Mouse (Mus musculus): Measurements from ENCODE around the gene Armc7. TPM values are rescaled to one million over a fixed set of nuclear protein-coding genes. Genes with fewer than 3 reads are reported as not detected.
"Not testable (repeated sequence)": the region's sequence is repeated elsewhere in the genome, so short reads cannot be mapped to it uniquely, and the experiment has no call there.

Armc7 gene
- total and polyA plus RNA-seq, 3 experiments, result 6.3 to 17.1 (median 11.5) TPM

DNA sequence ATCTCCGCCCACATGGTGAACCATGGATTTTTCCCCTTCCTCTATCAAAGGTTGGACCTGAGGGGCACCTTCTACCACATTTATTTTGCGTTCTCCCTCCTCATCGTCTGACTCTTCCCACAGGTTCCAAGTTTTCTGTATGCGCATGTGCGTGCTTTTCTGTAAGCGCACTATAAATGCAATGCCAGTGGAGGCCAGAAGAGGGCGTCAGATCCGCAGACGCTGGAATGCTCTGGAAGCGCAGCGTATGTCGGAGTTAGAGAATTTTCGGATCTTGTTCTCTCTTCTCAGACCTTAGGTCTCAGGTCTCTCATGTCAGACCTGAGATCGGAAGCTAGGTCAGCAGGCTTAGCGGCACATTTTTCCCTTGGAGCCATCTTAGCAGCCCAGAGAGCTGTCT lies 19.8 kb upstream of the Armc7 start:
- no peak for DNase-seq

DNA sequence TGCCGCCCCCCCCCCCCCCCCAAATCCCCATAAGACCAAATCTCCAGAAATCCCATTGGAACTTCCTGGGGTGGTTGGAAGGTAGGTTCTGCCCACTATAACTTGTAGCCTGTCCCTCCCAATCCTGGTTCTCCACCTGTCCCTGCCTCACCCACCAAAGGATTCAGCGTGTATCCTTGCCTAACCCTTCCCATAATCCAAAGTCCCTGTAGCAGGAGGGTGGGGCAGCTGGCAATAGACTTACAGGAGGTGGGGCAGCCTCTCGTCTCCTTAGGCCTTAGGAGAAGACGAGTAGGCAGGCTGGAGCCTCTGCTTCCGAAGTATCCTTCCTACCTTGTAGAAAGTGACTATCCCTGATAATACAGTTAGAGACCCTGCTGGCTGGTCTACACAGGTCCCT lies 19.3 kb upstream of the Armc7 start:
- DNase-seq, result no peak

DNA sequence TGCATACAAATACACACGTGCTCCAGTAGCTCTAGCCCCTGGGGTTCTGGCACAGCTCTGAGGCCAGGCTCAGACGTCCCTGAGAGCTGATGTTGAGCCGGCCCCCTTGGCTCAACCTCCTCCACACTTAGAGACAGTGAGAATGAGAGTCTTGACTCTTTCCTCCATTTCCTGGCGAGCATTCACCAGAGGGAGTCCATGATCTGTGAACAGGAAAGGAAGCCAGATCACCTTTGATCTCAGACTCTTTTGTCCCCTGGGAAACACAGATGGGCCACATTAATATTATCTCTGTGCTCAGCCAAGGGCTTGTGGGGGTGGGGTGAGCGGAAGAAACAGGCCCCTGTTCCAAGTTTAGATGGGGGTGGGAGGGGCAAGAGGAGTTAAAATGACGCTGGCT lies 18.1 kb upstream of the Armc7 start:
- no peak for DNase-seq

DNA sequence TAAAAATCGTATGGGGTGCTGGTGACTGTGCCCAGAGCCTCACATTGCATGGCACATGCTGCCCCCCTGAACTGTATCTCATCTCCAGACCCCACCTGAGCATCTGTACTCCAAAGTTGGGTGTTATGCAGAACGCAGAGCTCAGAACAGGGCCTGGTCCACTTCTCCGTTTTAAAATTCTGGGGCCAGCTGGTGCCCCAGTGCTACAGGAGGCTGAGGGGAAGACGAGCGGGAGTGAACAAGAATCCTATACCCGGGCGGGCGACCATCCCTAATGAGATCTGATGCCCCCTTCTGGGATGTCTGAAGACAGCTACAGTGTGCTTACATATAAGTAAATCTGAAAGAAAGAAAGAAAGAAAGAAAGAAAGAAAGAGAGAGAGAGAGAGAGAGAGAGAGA lies 14.5 kb upstream of the Armc7 start:
- DNase-seq, result no peak

DNA sequence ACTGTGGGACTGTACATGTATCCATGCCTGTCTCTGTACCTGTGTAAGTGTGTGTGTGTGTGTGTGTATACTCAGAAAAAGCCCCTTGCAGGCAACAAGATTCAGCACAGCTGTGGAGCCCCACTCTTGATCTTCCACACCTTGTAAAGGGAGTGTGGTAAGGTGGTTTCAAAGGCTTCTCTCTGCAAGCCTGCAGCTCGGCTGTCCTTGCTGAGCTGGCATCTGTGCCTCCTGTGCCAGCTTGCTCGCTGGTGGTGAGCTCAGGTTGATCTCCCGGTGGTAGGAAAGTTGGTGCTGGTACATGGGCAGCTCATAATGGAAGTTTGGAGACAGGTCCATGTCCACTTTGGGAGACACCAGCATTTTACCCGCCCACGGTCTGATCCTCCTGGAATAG lies 13.6 kb upstream of the Armc7 start:
- DNase-seq, result no peak

DNA sequence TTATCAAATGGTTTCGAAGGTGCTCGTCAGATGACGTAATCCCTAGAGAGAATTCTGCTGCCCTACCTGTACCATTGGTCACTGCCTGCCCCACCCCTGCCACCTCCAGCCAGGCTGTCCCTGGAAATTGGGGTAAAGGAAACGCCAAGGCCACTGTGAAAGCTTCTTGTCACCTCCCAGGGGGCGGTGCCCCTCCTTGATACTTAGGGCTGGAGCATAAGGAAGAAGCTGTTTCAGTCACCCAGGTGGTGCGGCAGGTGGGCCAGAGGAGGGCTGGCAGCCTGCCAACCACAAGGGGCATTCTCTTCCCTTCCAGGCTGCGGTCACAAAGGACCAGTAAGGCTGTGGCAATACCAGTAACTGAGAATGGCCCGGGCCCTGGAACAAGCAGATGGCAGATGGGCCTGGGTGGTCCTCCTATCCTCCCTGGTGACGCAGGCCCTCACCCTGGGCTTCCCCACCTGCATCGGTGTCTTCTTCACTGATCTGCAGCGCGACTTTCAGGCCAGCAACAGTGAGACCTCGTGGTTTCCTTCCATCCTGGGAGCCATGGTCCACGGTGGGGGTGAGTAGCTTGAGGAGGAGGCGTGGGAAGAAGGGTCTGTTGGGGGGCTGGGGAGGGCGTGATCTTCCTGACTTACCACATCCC lies 13.1 kb upstream of the Armc7 start, which contains the start of gene Slc16a5:
Gene Slc16a5, plus strand, starts transcription at position 232 of the 649 bp plus-strand sequence.
- no peak for DNase-seq

DNA sequence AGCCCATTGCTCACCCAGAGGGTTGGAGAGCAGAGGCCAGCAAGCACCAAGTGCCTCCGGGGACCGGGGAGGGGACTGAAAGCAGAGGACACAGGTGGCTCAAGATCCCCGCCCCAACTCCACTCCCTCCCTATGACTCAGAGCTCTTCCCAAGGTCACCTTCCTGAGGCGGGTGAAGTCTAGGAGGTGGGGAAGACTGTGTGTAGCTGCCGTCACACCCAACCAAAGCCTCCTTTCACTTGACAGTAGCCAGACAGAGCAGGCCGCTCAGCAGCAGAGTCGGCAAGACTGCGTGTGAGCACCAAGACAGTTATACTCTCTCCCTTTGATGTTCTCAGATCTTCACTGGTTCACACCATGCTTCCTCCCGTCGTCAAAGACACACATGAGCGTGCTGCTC lies 12.1 kb upstream of the Armc7 start:
- peak; percentile 50 for DNase-seq

DNA sequence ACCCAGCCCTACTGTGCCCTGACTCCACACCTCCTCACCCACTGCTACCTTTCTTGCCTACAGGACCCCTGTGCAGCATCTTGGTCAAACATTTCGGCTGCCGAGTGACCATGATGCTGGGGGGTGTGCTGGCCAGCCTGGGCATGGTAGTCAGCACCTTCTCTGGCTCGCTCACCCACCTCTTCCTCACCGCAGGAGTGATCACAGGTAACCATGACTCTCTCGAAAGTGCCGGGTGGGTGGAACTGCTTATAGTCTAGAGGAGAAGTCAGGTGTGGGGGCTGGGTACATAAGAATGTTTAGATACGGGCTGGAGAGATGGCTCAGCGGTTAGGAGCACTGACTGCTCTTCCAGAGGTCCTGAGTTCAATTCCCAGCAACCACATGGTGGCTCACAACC lies 10.6 kb upstream of the Armc7 start:
- DNase-seq, result no peak

DNA sequence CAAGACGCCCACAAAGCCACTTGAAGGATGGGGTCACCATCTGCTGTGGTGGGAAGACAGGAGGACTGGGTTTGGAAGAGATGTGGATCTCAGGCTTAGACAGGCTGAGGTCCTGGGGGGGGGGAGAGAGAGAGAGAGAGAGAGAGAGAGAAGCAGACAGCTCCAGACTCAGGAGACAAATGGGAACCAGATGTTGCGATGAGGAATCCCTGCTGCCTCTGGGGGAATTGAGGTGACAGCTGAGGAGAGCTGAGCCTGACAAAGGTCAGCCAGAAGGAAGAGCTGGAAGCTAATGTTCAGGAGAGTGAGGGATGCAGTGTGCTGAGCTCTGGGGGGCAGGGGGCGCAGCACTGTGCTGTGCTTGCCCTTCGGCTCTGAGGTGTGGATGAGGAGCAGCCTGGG lies 8.2 kb upstream of the Armc7 start:
- no peak for DNase-seq

DNA sequence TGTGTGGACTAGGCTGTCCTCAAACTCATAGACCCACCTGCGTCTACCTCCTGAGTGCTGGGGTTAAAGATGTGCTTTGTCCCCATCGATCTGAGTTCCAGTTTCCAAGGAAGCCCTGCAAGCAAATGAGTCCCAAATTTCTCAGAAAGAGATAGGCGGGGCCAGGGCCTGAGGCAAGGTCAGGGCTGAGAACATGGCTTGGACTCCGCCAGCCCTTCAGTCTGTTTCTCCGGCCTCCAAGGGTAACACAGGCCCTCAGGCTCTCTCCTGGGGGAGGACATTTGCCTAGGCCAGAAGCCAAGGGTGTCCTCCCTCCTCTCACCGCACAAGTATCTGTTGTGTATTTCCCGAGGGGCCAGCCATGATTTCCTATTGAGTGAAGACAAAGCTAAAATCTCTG lies 3.3 kb upstream of the Armc7 start:
- DNase-seq, result no peak

DNA sequence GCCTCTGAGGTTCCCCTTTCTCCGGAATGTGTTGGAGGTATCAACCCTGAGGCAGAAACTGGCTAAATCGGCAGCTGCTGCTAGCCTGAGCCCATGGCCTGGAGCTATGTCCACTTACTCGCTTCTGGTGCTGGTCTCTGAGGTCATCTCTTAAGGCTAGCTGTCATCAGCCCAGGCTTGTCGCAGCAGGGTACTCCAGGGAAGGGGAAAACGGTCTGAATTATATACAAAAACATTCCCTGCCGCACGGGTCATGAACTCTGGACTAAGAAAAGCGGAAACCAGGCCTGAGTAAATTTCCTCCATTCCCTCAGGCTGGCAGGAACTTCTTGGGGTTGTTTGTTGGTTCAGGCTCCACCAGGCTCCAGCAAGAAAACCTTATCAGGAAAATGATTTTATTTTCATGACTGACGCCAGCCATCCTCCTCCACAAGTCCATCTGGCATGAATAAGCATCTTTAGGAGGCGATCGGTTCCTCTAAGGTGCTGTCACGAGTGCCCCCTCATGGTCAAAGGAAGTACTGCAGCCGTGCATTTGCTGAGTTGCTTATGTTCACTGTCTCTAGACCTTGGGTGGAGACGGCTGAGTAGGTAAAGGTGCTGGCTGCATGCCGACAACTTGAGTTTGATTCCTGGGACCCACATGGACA lies 1.7 kb upstream of the Armc7 start:
- peak; percentile 91 for DNase-seq

DNA sequence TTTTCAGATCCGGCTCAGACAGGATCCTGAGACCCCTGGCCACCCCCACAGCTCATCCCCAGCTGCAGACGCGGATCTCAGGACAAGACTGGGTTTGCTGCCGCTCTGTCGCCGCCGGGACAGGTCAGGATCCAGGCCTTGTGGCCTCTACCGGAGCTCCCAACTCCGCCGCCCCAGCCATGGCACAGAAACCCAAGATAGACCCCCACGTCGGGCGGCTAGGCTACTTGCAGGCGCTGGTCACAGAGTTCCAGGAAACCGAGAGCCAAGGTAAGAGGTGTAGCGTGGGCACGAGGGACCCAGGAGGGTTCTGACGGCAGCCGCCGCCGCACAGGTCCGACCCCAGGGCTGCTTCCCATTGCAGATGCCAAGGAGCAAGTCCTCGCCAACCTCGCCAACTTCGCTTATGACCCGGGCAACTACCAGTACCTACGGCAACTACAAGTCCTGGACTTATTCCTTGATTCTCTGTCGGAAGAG lies 331 bp downstream of the Armc7 start:
- DNase-seq, result no peak

DNA sequence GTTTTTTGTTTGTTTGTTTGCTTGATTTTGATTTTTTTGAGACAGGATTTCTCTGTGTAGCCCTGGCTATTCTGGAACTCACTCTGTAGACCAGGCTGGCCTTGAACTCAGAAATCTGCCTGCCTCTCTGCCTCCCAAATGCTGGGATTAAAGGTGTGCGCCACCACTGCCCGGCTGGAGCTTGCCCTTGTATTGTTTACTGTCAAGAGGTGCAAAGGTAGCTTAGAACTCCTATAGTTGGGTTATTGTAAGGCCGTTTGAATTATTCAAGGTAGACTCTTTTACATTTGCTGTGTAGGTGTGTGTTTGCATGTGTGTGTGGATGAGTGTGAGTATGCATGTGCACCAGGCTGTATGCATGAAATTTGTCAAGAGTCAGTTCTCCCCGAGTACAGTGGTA lies 1.2 kb downstream of the Armc7 start:
- DNase-seq, result not testable (repeated sequence)

DNA sequence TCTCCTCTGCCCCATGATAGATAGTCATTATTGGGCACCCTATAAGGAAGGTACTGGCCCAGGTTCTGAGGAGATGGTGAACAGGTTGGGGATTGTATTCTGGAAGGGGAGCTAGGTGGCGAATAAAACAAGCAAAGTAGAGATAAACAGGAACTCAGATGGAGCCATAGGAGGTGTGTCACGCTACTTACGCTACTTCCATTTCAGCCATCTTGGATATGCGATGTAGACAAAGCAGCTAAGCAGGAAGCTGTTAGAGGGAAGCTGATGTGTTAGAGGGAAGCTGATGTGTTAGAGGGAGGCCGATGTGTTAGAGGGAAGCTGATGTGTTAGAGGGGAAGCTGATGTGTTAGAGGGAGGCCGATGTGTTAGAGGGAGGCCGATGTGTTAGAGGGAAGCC lies 1.9 kb downstream of the Armc7 start:
- DNase-seq, result not testable (repeated sequence)

DNA sequence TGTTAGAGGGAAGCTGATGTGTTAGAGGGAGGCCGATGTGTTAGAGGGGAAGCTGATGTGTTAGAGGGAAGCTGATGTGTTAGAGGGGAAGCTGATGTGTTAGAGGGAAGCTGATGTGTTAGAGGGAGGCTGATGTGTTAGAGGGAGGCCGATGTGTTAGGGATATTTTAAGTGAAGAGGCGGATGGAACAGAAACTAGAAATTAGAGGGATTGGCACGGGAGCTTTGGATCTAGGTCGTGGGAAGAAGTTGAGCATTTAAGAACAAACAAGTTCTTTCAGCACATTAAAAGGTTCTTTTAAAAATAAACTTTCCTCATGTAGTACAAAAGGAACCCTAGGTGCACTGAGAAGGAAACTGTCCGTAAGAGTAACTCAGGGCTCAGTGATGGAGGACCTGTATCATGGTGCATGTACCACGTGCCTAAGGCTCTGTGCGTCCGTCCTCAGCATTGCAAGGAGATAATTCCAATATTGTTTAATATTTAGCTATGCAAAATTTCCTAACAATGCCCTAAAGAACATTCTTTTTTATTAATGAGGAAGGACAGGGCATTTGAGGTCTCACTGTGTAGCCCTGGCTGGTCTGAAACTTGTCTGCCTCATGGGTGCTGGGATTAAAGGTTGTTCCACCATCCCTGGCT lies 3.0 kb downstream of the Armc7 start:
- DNase-seq, result no peak

DNA sequence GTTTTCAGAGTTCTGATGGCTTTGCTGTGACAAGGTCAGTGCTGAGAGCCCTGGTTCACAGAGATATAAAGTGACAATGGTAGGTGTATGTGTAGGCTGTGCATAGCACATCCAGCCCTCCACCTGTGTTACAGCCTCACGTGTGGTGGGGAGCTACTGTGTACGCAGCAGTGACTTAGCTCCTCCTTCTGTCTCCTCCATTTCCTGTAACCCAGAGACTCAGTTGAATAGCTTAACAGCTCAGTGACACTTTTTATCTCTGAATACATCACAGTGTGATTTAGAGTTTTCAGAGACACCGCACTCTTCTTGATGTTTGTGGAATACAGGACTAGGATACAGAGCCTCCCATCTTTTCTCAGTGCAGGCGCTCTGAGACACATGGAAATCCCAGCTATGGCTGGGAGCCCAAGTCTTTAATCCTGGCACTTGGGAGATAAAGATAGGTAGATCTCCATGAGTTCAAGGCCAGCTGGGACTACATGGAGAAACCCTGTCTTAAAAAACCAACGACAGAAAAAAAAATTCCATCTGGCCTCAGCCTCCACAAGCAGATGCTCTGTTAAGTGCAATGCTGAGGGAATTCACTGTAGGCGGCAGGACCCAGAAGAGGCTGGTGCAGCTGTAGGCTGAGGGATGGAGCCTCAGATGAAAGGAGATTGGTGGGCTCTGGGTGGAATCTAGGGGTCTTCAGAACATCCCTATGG lies 6.2 kb downstream of the Armc7 start:
- no peak for DNase-seq

DNA sequence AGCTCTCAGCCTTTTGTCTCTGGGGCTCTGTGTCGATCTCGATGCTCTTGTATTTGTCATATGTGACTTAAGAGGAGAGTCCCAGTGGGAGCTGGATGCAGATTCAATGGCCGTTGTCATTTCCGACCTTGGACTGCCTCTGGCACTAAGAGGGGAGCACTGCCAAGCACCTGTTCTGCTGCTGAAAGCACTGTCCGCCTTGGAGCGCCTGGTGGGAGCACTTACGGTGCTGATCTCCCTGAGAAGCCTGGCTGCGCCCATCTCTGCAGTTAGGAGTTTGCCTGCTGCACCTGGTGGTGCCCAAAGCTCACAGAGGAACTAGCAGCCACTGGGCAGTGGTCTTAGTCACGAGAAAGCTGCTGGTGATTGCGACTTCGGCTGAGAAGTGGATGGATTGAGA lies 7.8 kb downstream of the Armc7 start:
- DNase-seq, result no peak

DNA sequence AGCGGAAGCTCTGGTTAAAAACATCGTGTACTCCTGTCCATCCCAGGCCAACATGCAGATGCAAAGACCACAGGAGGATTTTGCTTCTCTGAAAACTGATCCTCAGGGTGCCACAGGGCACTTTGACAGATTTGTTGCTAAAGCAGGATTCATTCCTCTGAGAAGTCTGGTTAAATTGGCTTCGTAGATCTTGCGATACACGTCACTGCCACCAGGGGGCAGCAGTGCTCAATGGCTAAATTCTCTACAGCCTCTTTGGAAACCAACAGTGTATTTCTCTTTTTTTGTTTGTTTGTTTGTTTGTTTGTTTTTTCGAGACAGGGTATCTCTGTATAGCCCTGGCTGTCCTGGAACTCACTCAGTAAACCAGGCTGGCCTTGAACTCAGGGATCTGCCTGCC lies 8.3 kb downstream of the Armc7 start:
- peak; percentile 80 for DNase-seq

DNA sequence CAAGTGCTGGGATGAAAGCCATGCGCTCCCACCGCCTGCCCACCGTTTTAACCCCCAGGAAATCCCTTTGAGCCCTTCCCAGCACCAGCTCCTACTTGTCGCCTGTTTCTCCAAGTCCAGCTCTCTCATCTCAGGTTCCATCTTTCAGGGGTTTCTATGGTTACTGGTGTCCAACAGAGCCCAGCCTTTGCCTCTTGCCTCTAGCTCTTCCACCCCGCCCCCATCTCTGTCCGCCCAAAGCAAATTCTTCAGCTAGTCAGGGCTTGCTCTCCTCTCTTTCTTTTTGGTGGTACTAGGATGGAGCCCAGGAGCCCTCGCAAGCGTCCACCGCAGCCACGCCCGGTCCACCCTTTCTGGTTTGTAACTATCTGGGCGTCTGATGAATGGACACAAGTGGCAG lies 9.7 kb downstream of the Armc7 start:
- no peak for DNase-seq

DNA sequence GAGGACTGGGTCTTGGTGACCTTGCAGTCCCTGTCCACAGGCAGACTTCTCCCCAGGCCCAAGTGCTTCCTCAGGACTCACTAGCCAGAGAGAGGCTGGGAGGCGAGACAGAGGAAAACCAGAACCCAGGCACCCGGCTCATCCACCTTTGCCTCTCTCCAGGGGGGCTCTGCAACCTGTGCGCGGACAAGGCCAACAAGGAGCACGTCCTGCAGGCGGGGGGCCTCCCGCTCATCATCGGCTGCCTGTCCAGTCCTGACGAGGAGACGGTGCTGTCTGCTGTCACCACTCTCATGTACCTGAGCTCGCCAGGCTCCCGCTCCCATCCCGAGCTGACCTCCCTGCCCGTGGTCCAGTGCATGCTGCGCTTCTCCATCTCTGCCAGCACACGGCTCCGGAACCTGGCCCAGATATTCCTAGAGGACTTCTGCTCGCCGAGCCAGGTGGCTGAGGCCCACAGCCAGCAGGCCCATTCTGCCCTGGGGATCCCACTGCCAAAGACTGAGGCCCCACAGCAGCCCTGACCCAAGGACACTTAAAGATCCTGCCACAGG lies 13.2 kb downstream of the Armc7 start:
- DNase-seq, result no peak

DNA sequence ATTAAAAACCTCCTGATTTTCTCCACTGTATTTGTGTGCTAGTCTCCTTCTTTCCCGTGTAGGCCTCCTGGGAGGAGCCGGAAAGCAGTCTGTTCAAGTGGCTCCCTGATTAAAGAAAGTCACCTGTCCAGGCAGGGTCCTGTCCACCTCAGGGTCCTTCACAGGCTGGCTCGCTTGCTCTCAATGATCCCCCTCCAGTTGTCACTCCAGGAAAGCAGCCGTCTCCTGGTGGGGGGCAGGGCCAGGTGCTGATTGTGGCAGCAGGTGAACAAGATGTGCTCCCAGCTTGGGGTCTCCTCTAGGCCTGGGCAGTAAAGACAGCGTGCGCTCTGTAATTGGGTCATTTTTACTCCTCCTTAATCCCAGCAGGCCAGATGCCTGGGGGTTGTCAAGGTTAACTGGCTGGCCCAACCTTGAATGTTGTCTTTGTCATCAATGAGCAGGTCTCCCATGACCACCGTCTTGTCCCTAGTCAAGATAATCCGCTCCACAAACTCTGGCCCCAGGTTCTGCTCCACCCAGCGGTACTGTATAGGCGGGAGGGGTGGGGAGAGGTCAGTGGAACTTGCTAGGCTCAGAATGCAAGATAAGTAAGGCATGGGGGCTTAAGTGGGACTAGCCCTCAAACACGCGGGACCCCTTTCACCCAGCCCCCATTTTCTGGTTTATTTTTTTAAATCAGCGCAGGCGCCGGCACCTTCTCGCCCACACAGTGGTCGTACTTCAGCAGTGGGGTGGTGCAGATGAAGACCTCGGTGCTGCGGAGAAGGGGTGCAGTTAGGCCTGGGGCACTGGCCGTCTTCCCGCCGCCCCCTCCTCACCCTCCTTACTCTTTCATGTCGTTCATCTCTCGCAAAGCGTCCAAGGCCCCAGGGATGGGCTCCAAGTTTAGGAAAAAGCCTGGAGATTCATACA lies 15.2 kb downstream of the Armc7 start:
- peak; percentile 80 for DNase-seq

Data from adrenal gland, adult 2 months (tissue).